Mouse (Mus musculus) kidney, adult 2 months (tissue): ENCODE results near the gene Gpr62.

Experiments used
- CTCF ChIP-seq: fragments of 200-500 bp; conservative IDR thresholded peaks from 2 replicates; pipeline ENCODE4 v1.5.1; 2011; ENCODE audit warnings: low read depth, mild to moderate bottlenecking, control low read depth, low read length, moderate library complexity, mixed read lengths; ENCODE audit not compliant: insufficient read depth, insufficient read length
- POLR2A ChIP-seq: fragments of 200-500 bp; IDR thresholded peaks from one replicate; pipeline ENCODE4 v1.6.1; 2011; ENCODE audit warnings: low read depth, low read length, control low read depth

DNA sequence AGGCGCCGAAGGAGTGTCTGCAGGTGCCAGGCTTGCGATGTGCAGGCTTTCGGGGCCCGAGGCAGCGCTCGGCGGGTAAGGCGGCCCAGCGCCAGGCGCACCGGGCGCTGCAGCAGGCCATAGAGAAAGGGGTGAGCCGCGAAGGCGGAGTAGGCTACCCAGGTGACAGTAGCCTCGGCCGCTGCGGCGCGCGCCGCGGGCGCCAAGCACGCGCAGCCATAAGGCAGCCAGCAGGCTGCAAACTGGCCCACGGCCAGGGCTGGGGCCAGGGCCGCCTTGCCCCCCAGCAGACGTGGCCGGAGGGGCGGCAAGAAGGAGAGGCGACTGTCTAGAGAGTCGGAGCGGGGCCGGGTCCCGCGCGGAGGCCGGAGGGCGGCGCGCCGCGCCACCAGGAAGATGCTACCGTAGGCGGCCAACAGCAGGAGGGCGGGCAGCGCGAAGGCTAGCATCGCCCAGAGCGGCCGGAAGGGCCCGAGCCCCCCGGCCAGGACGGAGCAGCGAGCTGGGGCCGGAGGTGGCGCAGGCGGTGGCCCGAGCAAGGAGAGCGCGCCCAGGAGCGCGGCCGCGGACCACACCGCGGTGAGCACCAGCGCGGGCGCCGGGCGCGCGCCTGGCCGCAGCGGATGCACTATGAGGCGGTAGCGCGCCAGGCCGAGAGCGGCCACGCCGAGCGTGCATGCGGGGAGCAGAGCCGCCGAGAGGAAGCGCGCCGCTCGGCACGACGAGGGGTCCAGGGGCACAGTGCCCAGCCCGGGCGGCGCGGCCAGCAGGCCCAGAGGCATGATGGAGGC is 792 bp downstream of the Gpr62 start:
- TF ChIP-seq CTCF (no peak), POLR2A (no peak)
